Mouse (Mus musculus) myocyte (in vitro differentiated cells): ENCODE results near the gene Abca1. TPM values are rescaled to one million over a fixed set of nuclear protein-coding genes. Genes with fewer than 3 reads are reported as not detected.

ENCODE experiments used
- H3K27me3 ChIP-seq: one replicate; pipeline ENCODE4 v1.6.1; 2011; ENCODE audit not compliant: control insufficient read depth, insufficient read depth, insufficient read length
- H3K36me3 ChIP-seq: one replicate; pipeline ENCODE4 v1.6.1; 2011; ENCODE audit not compliant: control insufficient read depth, insufficient read depth
- H3K4me2 ChIP-seq: one replicate; pipeline ENCODE4 v1.6.1; 2011; ENCODE audit warnings: low read depth, control low read depth
- H3K4me3 ChIP-seq: one replicate; pipeline ENCODE4 v1.5.1; 2011; ENCODE audit warnings: mild to moderate bottlenecking, control low read depth, moderate library complexity
- H3K79me2 ChIP-seq: one replicate; pipeline ENCODE4 v1.6.1; 2011; ENCODE audit not compliant: control insufficient read depth, insufficient read depth
- H3ac ChIP-seq: one replicate; pipeline ENCODE4 v1.6.1; 2011; ENCODE audit not compliant: control insufficient read depth, insufficient read length
- CEBPB ChIP-seq: IDR thresholded peaks from 2 replicates; pipeline ENCODE4 v1.6.1; 2011; ENCODE audit warnings: mild to moderate bottlenecking, moderate library complexity; ENCODE audit not compliant: poor library complexity, insufficient read depth, severe bottlenecking
- E2F4 ChIP-seq: IDR thresholded peaks from one replicate; pipeline ENCODE4 v1.6.1; 2011; ENCODE audit warnings: mild to moderate bottlenecking, control low read depth, moderate library complexity; ENCODE audit not compliant: insufficient read depth
- MAX ChIP-seq: IDR thresholded peaks from one replicate; pipeline ENCODE4 v1.6.1; 2011; ENCODE audit warnings: low read depth, mild to moderate bottlenecking, control low read depth
- MYOD1 ChIP-seq, 3 experiments: IDR thresholded peaks; one replicate each; pipeline ENCODE4 v1.6.1; 2011; ENCODE audit warnings: control low read depth in 2 of 3, low read depth in 2 of 3, mild to moderate bottlenecking in 2 of 3, moderate library complexity in 1 of 3; ENCODE audit not compliant: insufficient read length in 2 of 3, control insufficient read depth in 1 of 3
- MYOG ChIP-seq, 3 experiments: IDR thresholded peaks; one replicate each; pipeline ENCODE4 v1.6.1; 2011; ENCODE audit warnings: control low read depth in 2 of 3, low read depth in 2 of 3, mild to moderate bottlenecking in 2 of 3; ENCODE audit not compliant: insufficient read length in 2 of 3, control insufficient read depth in 1 of 3, insufficient read depth in 1 of 3
- POLR2A ChIP-seq: IDR thresholded peaks from one replicate; pipeline ENCODE4 v1.6.1; 2011; ENCODE audit warnings: low read depth, mild to moderate bottlenecking, control low read depth, moderate library complexity; ENCODE audit not compliant: insufficient read length
- POLR2AphosphoS2 ChIP-seq: IDR thresholded peaks from one replicate; pipeline ENCODE4 v1.6.1; 2011; ENCODE audit warnings: low read depth, control low read depth; ENCODE audit not compliant: insufficient read length
- REST ChIP-seq: IDR thresholded peaks from one replicate; pipeline ENCODE4 v1.6.1; 2011; ENCODE audit warnings: mild to moderate bottlenecking, control low read depth, moderate library complexity; ENCODE audit not compliant: insufficient read depth, insufficient read length
- SRF ChIP-seq: IDR thresholded peaks from one replicate; pipeline ENCODE4 v1.6.1; 2011; ENCODE audit warnings: low read depth; ENCODE audit not compliant: control insufficient read depth, insufficient read length
- TCF12 ChIP-seq: IDR thresholded peaks from one replicate; pipeline ENCODE4 v1.6.1; 2011; ENCODE audit warnings: mild to moderate bottlenecking, control low read depth; ENCODE audit not compliant: poor library complexity, insufficient read depth, severe bottlenecking
- TCF3 ChIP-seq: IDR thresholded peaks from one replicate; pipeline ENCODE4 v1.6.1; 2011; ENCODE audit warnings: low read depth, control low read depth; ENCODE audit not compliant: insufficient read length
- USF1 ChIP-seq: IDR thresholded peaks from one replicate; pipeline ENCODE4 v1.6.1; 2011; ENCODE audit warnings: low read depth, mild to moderate bottlenecking, control low read depth, moderate library complexity
- polyA plus RNA-seq: library from polyadenylated mRNA; unstranded; fragments of >200 nt; fragmentation: generic; extraction: Trizol; gene quantifications from one replicate; pipeline ENCODE4 v1.2.1, GENCODE M21; 2012; ENCODE audit warnings: missing spikeins

The Abca1 gene
- polyA plus RNA-seq, 1 experiment = 0.68 TPM

DNA sequence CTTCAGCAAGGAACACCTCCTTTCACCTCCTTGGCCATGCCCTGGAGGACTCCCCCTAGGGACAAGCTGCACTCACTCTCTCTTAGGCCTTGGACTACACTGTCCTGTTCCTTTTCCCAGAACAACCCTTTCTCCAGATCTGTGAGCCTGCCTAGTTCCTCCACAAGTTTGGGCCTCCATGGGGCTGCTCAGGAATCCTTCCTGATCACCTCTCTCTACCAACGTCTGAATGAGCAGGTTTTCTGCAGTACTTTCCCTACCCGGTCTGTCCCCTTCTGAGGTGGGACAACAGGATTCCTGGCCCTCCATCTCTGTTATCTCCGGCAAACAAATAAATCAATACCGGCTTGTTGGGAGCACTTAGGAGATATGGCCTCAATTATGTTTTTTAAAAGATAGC lies 12.6 kb downstream of the Abca1 start:
- Histone ChIP-seq H3K27me3 (peaks cover 14% of the 10 kb centered on the region), H3K79me2 (no peaks in the 10 kb centered on the region), H3K4me2 (no peak overlapping the region), H3ac (no peak overlapping the region), H3K36me3 (no peaks in the 10 kb centered on the region), H3K4me3 (no peak overlapping the region)
- no peak for TF ChIP-seq MYOG (IDR thresholded peaks at IDR 0.05; ENCODE audit: control insufficient read depth in 1 of 3, insufficient read depth in 1 of 3, insufficient read length in 2 of 3, low read depth in 2 of 3)

DNA sequence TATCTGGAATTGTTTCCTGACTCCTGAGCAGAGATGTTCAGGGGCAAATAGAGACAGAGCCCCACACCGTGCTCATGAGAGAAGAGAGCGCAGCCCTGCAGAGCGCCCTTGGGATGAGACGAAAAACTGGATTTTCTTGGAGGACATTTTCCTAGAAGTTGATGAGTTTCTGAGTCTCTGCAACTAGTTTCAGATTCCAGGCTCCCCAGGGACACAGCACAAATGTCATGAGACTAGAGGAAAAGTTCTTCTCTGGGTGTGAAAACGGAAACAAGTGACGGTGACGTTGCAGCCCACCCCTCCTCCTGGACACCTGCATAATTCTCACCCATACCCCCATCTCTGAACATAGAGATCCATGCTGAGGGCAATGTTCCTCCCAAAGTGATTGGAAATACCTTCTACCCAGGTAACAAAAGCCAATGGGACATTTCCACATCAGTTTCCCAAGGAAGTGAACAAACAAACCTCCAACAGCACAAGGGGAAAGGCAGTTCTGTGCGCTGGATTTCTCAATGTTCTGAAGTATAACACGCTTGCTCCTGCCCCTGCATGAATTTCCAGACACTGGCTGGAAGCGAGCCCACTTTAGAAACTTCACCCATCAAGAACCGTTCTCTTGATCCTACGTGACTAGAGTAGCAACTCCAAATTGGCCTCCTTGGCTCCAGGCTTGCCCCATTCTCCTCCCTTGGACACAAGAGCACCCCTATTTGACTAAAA lies 13.3 kb downstream of the Abca1 start:
- Histone ChIP-seq H3K4me3 (no peak overlapping the region), H3K27me3 (peaks cover 13% of the 10 kb centered on the region), H3K36me3 (no peaks in the 10 kb centered on the region), H3ac (no peak overlapping the region), H3K4me2 (no peak overlapping the region), H3K79me2 (no peaks in the 10 kb centered on the region)
- TF ChIP-seq MYOG (IDR thresholded peaks at IDR 0.05; ENCODE audit: control insufficient read depth in 1 of 3, insufficient read depth in 1 of 3, insufficient read length in 2 of 3, low read depth in 2 of 3) (no peak), MAX (no peak), POLR2A (no peak), REST (no peak), MYOD1 (IDR thresholded peaks at IDR 0.05; ENCODE audit: control insufficient read depth in 1 of 3, insufficient read length in 2 of 3, low read depth in 2 of 3) (no peak), CEBPB (no peak), USF1 (no peak), E2F4 (no peak), POLR2AphosphoS2 (no peak), SRF (no peak), TCF3 (no peak), TCF12 (no peak)

DNA sequence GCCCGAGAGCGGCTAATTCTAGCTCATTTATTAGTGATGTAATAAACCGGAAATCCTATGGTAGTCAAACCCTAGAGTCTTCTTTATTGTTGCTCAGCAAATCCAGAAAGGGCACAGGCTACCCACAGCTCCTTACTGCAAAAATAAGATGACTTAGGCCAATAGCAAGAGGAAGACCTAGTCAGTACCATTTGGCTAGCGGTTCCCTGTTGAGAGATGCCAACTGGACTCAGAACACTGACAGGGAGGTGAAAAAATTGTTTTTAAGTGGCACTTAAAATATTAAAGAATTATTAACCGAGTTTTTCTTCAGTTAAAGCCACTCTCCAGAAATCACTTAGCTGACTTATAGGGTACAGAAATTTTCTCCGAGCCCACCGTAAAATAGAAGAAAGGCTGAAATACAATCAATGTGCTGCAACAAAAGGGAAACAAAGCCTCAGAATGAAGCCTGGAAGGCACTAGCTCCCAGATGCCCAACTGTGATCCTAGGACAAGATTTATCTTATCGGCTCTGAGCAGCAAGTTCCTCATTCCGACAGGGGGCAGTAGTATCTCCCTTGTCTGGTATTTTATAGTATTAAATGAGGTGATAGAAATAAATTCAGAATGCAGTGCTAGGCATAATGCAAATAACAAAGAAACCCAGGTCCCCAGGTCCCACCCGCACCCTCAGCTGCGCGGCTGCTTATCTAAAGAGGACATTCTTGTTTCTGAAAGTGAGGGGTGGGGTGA lies 14.1 kb downstream of the Abca1 start:
- H3K36me3 ChIP-seq = no peaks in the 10 kb centered on the region
- no peak overlapping the region for H3ac ChIP-seq
- no peak overlapping the region for H3K4me3 ChIP-seq
- TF ChIP-seq SRF = no peak
- no peak for TF ChIP-seq TCF3
- TF ChIP-seq POLR2A = no peak
- no peak for TF ChIP-seq POLR2AphosphoS2
- TF ChIP-seq USF1 = no peak
- no peak for TF ChIP-seq CEBPB
- no peak for TF ChIP-seq TCF12
- TF ChIP-seq REST = no peak
- TF ChIP-seq MYOD1 (IDR thresholded peaks at IDR 0.05; ENCODE audit: control insufficient read depth in 1 of 3, insufficient read length in 2 of 3, low read depth in 2 of 3) = no peak
- TF ChIP-seq MAX = no peak
- no peak for TF ChIP-seq E2F4
- no peak for TF ChIP-seq MYOG (IDR thresholded peaks at IDR 0.05; ENCODE audit: control insufficient read depth in 1 of 3, insufficient read depth in 1 of 3, insufficient read length in 2 of 3, low read depth in 2 of 3)
- no peak overlapping the region for H3K4me2 ChIP-seq
- H3K27me3 ChIP-seq = peaks cover 16% of the 10 kb centered on the region
- H3K79me2 ChIP-seq = no peaks in the 10 kb centered on the region

DNA sequence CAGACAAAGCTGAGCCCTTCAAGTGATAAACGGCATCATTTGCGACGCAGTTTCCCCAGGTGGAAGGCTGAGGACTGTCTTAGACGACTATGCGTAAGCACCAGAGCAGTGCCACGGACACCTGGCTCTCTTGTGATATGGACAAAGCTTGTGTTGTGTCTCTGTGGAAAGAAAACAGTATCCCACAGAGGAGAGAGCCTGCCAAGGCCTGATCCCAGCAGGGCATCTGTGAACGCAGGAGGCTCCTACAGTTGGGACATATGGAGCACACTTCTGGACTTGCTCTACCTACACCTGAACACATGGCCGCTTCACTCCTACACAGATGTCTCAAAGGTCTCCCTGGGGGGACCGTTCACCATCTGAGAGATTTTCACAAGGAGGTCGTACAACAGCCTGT lies 15.1 kb downstream of the Abca1 start:
- Histone ChIP-seq H3ac (no peak overlapping the region), H3K36me3 (no peaks in the 10 kb centered on the region), H3K79me2 (no peaks in the 10 kb centered on the region), H3K4me3 (no peak overlapping the region), H3K4me2 (no peak overlapping the region), H3K27me3 (peaks cover 23% of the 10 kb centered on the region)
- TF ChIP-seq SRF = no peak
- no peak for TF ChIP-seq MAX
- TF ChIP-seq CEBPB = no peak
- no peak for TF ChIP-seq USF1
- no peak for TF ChIP-seq REST
- TF ChIP-seq TCF3 = no peak
- no peak for TF ChIP-seq POLR2A
- TF ChIP-seq MYOD1 (IDR thresholded peaks at IDR 0.05; ENCODE audit: control insufficient read depth in 1 of 3, insufficient read length in 2 of 3, low read depth in 2 of 3) = no peak
- TF ChIP-seq E2F4 = no peak
- no peak for TF ChIP-seq POLR2AphosphoS2
- no peak for TF ChIP-seq TCF12
- no peak for TF ChIP-seq MYOG (IDR thresholded peaks at IDR 0.05; ENCODE audit: control insufficient read depth in 1 of 3, insufficient read depth in 1 of 3, insufficient read length in 2 of 3, low read depth in 2 of 3)

DNA sequence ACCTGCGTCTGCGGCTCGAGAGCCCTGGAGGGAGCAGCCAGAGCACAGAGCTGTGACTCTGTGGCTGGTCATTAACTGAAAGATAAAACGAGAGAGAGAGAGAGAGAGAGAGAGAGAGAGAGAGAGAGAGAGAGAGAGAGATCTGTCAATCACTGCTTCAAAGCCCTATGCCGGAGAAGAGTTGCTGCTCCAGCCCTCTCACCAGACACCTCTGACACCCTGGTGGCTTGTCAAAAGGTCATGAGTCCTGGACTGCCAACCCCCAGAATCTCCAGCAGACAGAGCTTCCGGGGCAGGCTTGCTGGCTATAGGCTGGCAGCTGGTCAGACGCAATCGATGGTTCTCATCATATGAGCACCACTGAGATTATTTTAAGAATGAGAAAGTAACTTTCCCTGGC lies 15.7 kb downstream of the Abca1 start:
- Histone ChIP-seq H3ac (no peak overlapping the region), H3K27me3 (peaks cover 25% of the 10 kb centered on the region), H3K4me2 (no peak overlapping the region), H3K36me3 (no peaks in the 10 kb centered on the region), H3K4me3 (no peak overlapping the region), H3K79me2 (no peaks in the 10 kb centered on the region)
- TF ChIP-seq POLR2AphosphoS2 = no peak
- TF ChIP-seq MAX = no peak
- no peak for TF ChIP-seq CEBPB
- TF ChIP-seq TCF3 = no peak
- TF ChIP-seq REST = no peak
- TF ChIP-seq MYOG (IDR thresholded peaks at IDR 0.05; ENCODE audit: control insufficient read depth in 1 of 3, insufficient read depth in 1 of 3, insufficient read length in 2 of 3, low read depth in 2 of 3) = no peak
- no peak for TF ChIP-seq POLR2A
